Mouse (Mus musculus) midbrain, embryonic 16.5 days (tissue): ENCODE measurements around the gene Ldlrad3. TPM values are rescaled to one million over a fixed set of nuclear protein-coding genes. Genes with fewer than 3 reads are reported as not detected.

ENCODE experiments used
- ATAC-seq: fragments of 200-750 bp; cut with Nextera tagmentation; 2 replicates; pipeline ENCODE4 v1.8.0; 2017; ENCODE audit warnings: moderate TSS enrichment
- H3K27ac ChIP-seq: fragments of 300-500 bp; sonication (generic); 2 replicates; pipeline ENCODE4 v1.5.1; 2014; ENCODE audit warnings: mild to moderate bottlenecking, low read length, mixed read lengths
- H3K27me3 ChIP-seq: fragments of 300-500 bp; sonication (generic); 2 replicates; pipeline ENCODE4 v1.6.1; 2014; ENCODE audit warnings: low read depth, low read length, mixed read lengths; ENCODE audit not compliant: control insufficient read depth, insufficient read depth
- H3K36me3 ChIP-seq: fragments of 300-500 bp; sonication (generic); 2 replicates; pipeline ENCODE4 v1.6.1; 2014; ENCODE audit warnings: mild to moderate bottlenecking, low read length, moderate library complexity, mixed read lengths; ENCODE audit not compliant: control insufficient read depth, insufficient read depth
- H3K4me1 ChIP-seq: fragments of 300-500 bp; sonication (generic); 2 replicates; pipeline ENCODE4 v1.6.1; 2014; ENCODE audit warnings: mild to moderate bottlenecking, low read length, mixed read lengths; ENCODE audit not compliant: control insufficient read depth, insufficient read depth
- H3K4me2 ChIP-seq: fragments of 300-500 bp; sonication (generic); 2 replicates; pipeline ENCODE4 v1.6.1; 2014; ENCODE audit warnings: mild to moderate bottlenecking, low read length, mixed read lengths
- H3K4me3 ChIP-seq: fragments of 300-500 bp; sonication (generic); 2 replicates; pipeline ENCODE4 v1.5.1; 2014; ENCODE audit warnings: low read depth, mild to moderate bottlenecking, low read length, moderate library complexity, mixed read lengths
- H3K9ac ChIP-seq: fragments of 300-500 bp; sonication (generic); 2 replicates; pipeline ENCODE4 v1.6.1; 2014; ENCODE audit warnings: low read depth, low read length, mixed read lengths
- H3K9me3 ChIP-seq: fragments of 300-500 bp; sonication (generic); replicated peaks from 2 replicates; pipeline ENCODE4 v1.6.1; 2014; ENCODE audit warnings: mild to moderate bottlenecking, low read length, mixed read lengths; ENCODE audit not compliant: control insufficient read depth, poor library complexity, severe bottlenecking
- WGBS: fragments of 180-500 bp; shearing (Covaris S2); extraction: QIAGEN DNeasy Blood & Tissue Kit; methylation state at CpG from one replicate; pipeline ENCODE4 v1.1.7; 2014; 5-methylcytosine and 5-hydroxymethylcytosine counted together
- polyA plus RNA-seq: library from polyadenylated mRNA; unstranded; fragments of >200 nt; fragmentation: Nextera tagmentation; extraction: Ambion mirVana; gene quantifications from 2 replicates; pipeline ENCODE4 v1.2.1, GENCODE M21; 2015

Gene Ldlrad3
- polyA plus RNA-seq, 1 experiment from 2014 or later = 26.6 TPM

DNA sequence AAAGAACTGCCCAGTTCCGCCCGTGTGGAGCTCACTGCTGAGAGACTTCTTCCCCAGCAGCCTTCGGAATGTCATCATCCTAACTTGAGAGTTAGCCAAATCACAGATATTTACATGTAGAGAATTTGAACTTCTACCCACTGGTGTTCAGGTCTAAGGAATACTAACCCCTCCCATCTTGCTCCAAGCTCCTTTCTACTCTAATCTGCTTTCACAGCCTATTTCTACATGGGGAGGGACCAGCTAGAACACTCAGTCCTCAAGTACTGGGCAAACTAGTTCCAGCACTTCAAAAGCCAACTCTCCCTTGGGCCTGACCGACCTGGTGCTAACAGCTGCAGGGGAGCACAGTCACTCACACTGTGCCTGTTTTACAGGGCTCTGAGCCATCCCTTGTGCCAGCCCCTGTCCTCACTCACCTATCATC lies 44.0 kb downstream of the Ldlrad3 start:
- H3K9me3 ChIP-seq = no peaks in the 10 kb centered on the region
- H3K4me3 ChIP-seq = no peak overlapping the region
- no peak overlapping the region for H3K27ac ChIP-seq
- H3K27me3 ChIP-seq = no peaks in the 10 kb centered on the region
- no peak overlapping the region for H3K9ac ChIP-seq
- no peaks in the 10 kb centered on the region for H3K36me3 ChIP-seq
- 67% methylated on average over 4 of the region's 4 CpGs for WGBS
- peaks cover 16% of the 10 kb centered on the region for H3K4me1 ChIP-seq
- no peak overlapping the region for H3K4me2 ChIP-seq
- ATAC-seq = no peak

DNA sequence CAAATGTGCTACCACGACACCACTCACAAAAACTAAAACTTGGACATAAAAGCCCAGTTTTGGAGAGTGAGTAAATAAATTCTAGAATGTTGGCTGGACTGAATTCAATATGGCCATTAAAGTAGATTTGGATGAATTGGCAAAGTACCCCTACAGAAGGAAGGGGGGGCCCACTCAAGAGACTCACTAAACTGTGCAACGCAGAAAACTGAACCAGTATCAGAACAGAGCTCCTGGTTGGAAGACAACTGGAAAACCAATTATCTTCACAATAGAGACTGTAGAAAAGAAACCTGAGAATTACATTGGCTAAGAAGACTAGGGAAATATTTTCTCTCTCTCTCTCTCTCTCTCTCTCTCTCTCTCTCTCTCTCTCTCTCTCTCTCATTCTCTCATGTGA lies 45.0 kb downstream of the Ldlrad3 start:
- ATAC-seq = no peak
- H3K27ac ChIP-seq = no peak overlapping the region
- H3K4me1 ChIP-seq = peaks cover 14% of the 10 kb centered on the region
- no peaks in the 10 kb centered on the region for H3K27me3 ChIP-seq
- 79% methylated on average over 2 of the region's 2 CpGs for WGBS
- H3K9me3 ChIP-seq = no peaks in the 10 kb centered on the region
- H3K9ac ChIP-seq = no peak overlapping the region
- H3K36me3 ChIP-seq = no peaks in the 10 kb centered on the region
- no peak overlapping the region for H3K4me3 ChIP-seq
- no peak overlapping the region for H3K4me2 ChIP-seq

- no peaks in the 10 kb centered on the region for H3K27me3 ChIP-seq
- no peak for ATAC-seq
- no peak overlapping the region for H3K9ac ChIP-seq
- H3K27ac ChIP-seq = no peak overlapping the region
- no peak overlapping the region for H3K4me2 ChIP-seq
- H3K36me3 ChIP-seq = no peaks in the 10 kb centered on the region
- H3K4me1 ChIP-seq = peaks cover 14% of the 10 kb centered on the region
- H3K9me3 ChIP-seq = no peaks in the 10 kb centered on the region
- H3K4me3 ChIP-seq = no peak overlapping the region
- 37% methylated on average over 6 of the region's 6 CpGs for WGBS
Measured at GRCm38 (mm10) chr2:102137922-102138321, 48.3 kb downstream of the Ldlrad3 start.

DNA sequence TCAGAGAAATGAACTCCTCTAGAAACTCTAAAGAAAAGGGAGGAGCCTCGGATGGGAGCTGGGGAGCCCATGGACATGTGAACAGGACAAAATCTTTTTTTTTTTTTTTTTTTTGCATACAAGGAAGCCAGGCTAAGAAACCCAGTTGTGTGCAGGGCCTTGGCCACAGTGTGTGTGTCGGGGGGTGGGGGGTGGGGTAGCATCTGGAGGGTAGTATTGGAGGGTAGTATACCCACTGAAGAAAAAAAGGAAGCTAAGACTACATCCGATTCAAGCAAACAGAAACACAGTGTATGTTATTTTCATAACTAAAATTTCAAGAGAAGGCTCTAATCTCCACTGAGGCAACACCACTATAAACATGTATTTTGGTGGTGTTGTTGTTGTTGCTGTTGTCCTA lies 50.0 kb downstream of the Ldlrad3 start:
- no peak overlapping the region for H3K4me2 ChIP-seq
- ATAC-seq = no peak
- H3K27ac ChIP-seq = no peak overlapping the region
- no peaks in the 10 kb centered on the region for H3K36me3 ChIP-seq
- H3K4me3 ChIP-seq = no peak overlapping the region
- 87% methylated on average over 3 of the region's 3 CpGs for WGBS
- H3K9ac ChIP-seq = no peak overlapping the region
- peaks cover 13% of the 10 kb centered on the region for H3K4me1 ChIP-seq
- H3K27me3 ChIP-seq = no peaks in the 10 kb centered on the region
- no peaks in the 10 kb centered on the region for H3K9me3 ChIP-seq

DNA sequence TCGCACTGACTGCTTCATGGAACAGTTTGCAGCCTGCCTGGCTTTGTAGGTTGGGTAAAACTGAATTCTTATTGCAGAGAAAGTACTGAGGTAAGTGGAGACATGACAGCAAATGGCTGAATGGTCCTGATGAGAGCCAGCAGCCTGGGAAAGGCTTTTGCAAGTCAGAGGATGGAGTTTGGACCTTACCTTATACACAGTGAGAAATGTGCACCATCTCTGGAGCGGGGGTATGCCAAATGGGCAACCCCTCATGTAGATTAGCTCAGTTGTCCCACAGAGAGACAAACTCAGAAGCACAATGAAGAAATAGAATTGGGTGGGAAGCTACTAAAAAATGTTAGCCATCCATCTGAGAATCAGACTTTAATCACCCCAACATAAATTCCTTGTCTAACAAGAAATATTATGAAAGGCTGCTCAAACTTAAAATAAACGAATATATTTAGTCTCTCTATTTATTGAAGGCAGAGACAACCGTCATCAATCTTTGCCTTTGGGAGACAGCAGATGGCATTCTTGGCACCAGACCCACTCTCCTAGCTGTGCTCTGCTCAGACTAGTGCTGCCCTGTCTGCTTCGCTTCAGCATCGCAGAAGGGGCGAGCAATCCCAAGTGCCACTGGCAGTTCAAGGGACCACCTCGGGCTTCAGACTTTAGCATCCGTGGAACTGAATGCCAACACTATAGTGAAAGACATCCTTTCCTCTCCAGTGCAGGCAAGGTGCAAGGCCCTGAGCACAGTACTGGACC lies 51.5 kb downstream of the Ldlrad3 start:
- H3K36me3 ChIP-seq = no peaks in the 10 kb centered on the region
- no peaks in the 10 kb centered on the region for H3K9me3 ChIP-seq
- ATAC-seq = no peak
- no peak overlapping the region for H3K4me2 ChIP-seq
- no peaks in the 10 kb centered on the region for H3K27me3 ChIP-seq
- H3K4me3 ChIP-seq = no peak overlapping the region
- H3K27ac ChIP-seq = no peak overlapping the region
- peaks cover 13% of the 10 kb centered on the region for H3K4me1 ChIP-seq
- 58% methylated on average over 9 of the region's 9 CpGs for WGBS
- H3K9ac ChIP-seq = no peak overlapping the region

GRCm38 (mm10) chr2:102132945-102133558 lies 53.1 kb downstream of the Ldlrad3 start:
- Histone ChIP-seq H3K4me1 (peaks cover 13% of the 10 kb centered on the region), H3K27me3 (no peaks in the 10 kb centered on the region), H3K36me3 (no peaks in the 10 kb centered on the region), H3K9me3 (no peaks in the 10 kb centered on the region), H3K4me3 (no peak overlapping the region), H3K27ac (no peak overlapping the region), H3K9ac (no peak overlapping the region), H3K4me2 (no peak overlapping the region)
- 56% methylated on average over 10 of the region's 10 CpGs for WGBS
- no peak; the same call in 1 of the 2 replicates for ATAC-seq

- H3K4me1 ChIP-seq = peaks cover 13% of the 10 kb centered on the region
- no peak overlapping the region for H3K27ac ChIP-seq
- no peaks in the 10 kb centered on the region for H3K9me3 ChIP-seq
- H3K9ac ChIP-seq = no peak overlapping the region
- no peaks in the 10 kb centered on the region for H3K36me3 ChIP-seq
- ATAC-seq = no peak
- H3K27me3 ChIP-seq = no peaks in the 10 kb centered on the region
- WGBS = 80% methylated on average over 8 of the region's 8 CpGs
- no peak overlapping the region for H3K4me2 ChIP-seq
- H3K4me3 ChIP-seq = no peak overlapping the region
Measured at GRCm38 (mm10) chr2:102130198-102130845, 55.9 kb downstream of the Ldlrad3 start.

DNA sequence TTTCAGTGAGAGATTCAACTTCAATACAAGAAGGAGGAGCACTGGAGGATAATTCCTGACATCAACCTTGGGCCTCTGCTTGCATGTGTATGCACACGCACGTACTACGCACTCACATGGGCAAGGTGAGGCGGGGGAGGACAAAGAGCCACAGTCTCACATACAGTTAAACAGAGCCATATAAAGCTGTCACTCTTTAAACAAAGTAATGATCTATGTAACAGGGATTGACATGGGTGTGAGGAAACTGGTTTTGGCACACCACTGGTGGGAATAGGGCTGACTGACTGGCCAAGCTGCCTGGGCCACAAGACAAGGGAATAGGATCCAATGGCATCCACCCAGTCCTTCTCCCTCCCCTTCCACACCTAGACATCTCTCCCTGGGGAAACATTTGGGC lies 57.0 kb downstream of the Ldlrad3 start:
- H3K9me3 ChIP-seq = no peaks in the 10 kb centered on the region
- no peak for ATAC-seq

GRCm38 (mm10) chr2:102128500-102129030 lies 57.6 kb downstream of the Ldlrad3 start:
- H3K27ac ChIP-seq = no peak overlapping the region
- 48% methylated on average over 14 of the region's 14 CpGs for WGBS
- no peaks in the 10 kb centered on the region for H3K27me3 ChIP-seq
- peaks cover 9% of the 10 kb centered on the region; the same call in 1 of the 2 replicates for H3K4me1 ChIP-seq
- H3K4me3 ChIP-seq = no peak overlapping the region
- no peak for ATAC-seq
- no peaks in the 10 kb centered on the region for H3K9me3 ChIP-seq
- no peak overlapping the region for H3K9ac ChIP-seq
- no peak overlapping the region for H3K4me2 ChIP-seq
- no peaks in the 10 kb centered on the region for H3K36me3 ChIP-seq

More for the DNA sequence above, 57.0 kb downstream of the Ldlrad3 start:
- no peaks in the 10 kb centered on the region for H3K36me3 ChIP-seq
- no peaks in the 10 kb centered on the region for H3K27me3 ChIP-seq
- no peak overlapping the region for H3K4me3 ChIP-seq
- peaks cover 9% of the 10 kb centered on the region; the same call in 1 of the 2 replicates for H3K4me1 ChIP-seq
- no peak overlapping the region for H3K27ac ChIP-seq
- no peak overlapping the region for H3K9ac ChIP-seq
- H3K4me2 ChIP-seq = no peak overlapping the region
- WGBS = 86% methylated on average over 4 of the region's 4 CpGs
